14 mouse cellular contexts compared by ENCODE assay signal in genomic region chr1:53791343-53791742, GRCm38 (mm10). TPM values are rescaled to one million over a fixed set of nuclear protein-coding genes. Genes with fewer than 3 reads are reported as not detected.
A peak's percentile ranks its signal among the peaks of the same experiment; 100 is the strongest.
DNase-seq lines count a peak whose midpoint lies in the region; ATAC-seq lines count a peak whose summit lies in the region.
"Had no signal": no experiment of that assay in that cellular context is flagged by ENCODE, and none has a peak within 500 bp of the region (broad histone marks: within the 10 kb centered on the region; RNA-seq: fewer than 3 reads in every experiment).

No protein-coding gene starts in this region.

- 58% methylated on average over 2 of the region's 2 CpGs for WGBS in heart, embryonic 16.5 days
- 91% methylated on average over 2 of the region's 2 CpGs for WGBS in hindbrain, embryonic 16.5 days

- H3K9ac ChIP-seq in heart, embryonic 16.5 days (ENCODE audit: low read length): no peak overlapping the region
- H3K9ac ChIP-seq in hindbrain, embryonic 16.5 days (ENCODE audit: low read depth, low read length): no peak overlapping the region
- H3K9ac ChIP-seq: forebrain, embryonic 13.5 days; hindbrain, embryonic 15.5 days; neural tube, embryonic 13.5 days had no signal

- no peak overlapping the region for H3K4me2 ChIP-seq in heart, embryonic 16.5 days (ENCODE audit: low read depth, low read length)
- H3K4me2 ChIP-seq in hindbrain, embryonic 16.5 days (ENCODE audit: low read length): no peak overlapping the region
- H3K4me2 ChIP-seq: forebrain, embryonic 13.5 days; hindbrain, embryonic 15.5 days; neural tube, embryonic 13.5 days had no signal

- H3K27ac ChIP-seq in heart, embryonic 16.5 days (ENCODE audit: low read length): no peak overlapping the region
- H3K27ac ChIP-seq in hindbrain, embryonic 16.5 days (ENCODE audit: low read depth, low read length): no peak overlapping the region
- H3K27ac ChIP-seq: forebrain, embryonic 13.5 days; hindbrain, embryonic 15.5 days; neural tube, embryonic 13.5 days had no signal

- no peaks in the 10 kb centered on the region for H3K27me3 ChIP-seq in heart, embryonic 16.5 days (ENCODE audit: control insufficient read depth, insufficient read depth, low read length)
- no peaks in the 10 kb centered on the region for H3K27me3 ChIP-seq in hindbrain, embryonic 16.5 days (replicated peaks; ENCODE audit: control insufficient read depth, insufficient read depth, low read length)
- H3K27me3 ChIP-seq: forebrain, embryonic 13.5 days; hindbrain, embryonic 15.5 days; neural tube, embryonic 13.5 days had no signal

- intact Hi-C loops in heart, postnatal 10 days (cut with DNase I): no loop called here

- H3K4me1 ChIP-seq in heart, embryonic 16.5 days (ENCODE audit: control insufficient read depth, insufficient read depth, low read length): no peaks in the 10 kb centered on the region
- H3K4me1 ChIP-seq in hindbrain, embryonic 16.5 days (ENCODE audit: control insufficient read depth, insufficient read depth, low read depth, low read length): no peaks in the 10 kb centered on the region
- H3K4me1 ChIP-seq: forebrain, embryonic 13.5 days; hindbrain, embryonic 15.5 days; neural tube, embryonic 13.5 days had no signal

- H3K9me3 ChIP-seq in heart, embryonic 16.5 days (replicated peaks; ENCODE audit: control insufficient read depth, low read length): no peaks in the 10 kb centered on the region
- H3K9me3 ChIP-seq in hindbrain, embryonic 16.5 days (ENCODE audit: control insufficient read depth, low read length): no peaks in the 10 kb centered on the region
- H3K9me3 ChIP-seq: forebrain, embryonic 13.5 days; hindbrain, embryonic 15.5 days; neural tube, embryonic 13.5 days had no signal

- no peaks in the 10 kb centered on the region for H3K36me3 ChIP-seq in heart, embryonic 16.5 days (ENCODE audit: control insufficient read depth, insufficient read depth)
- H3K36me3 ChIP-seq in hindbrain, embryonic 16.5 days (ENCODE audit: control insufficient read depth, insufficient read depth, low read length): no peaks in the 10 kb centered on the region
- H3K36me3 ChIP-seq: hindbrain, embryonic 15.5 days; neural tube, embryonic 13.5 days had no signal

- ATAC-seq in heart, embryonic 16.5 days (replicated peaks; ENCODE audit: extremely low read depth, insufficient read depth, low FRiP score): peak; percentile 72; the same call in 1 of the 2 replicates
- peak; percentile 95 for ATAC-seq in inflammation-experienced regulatory T-cells, adult 6 months
- peak; percentile 97 for ATAC-seq in neutrophil, adult 5-6 weeks (ENCODE audit: extremely low read depth, insufficient number of reproducible peaks, low FRiP score, poor library complexity, severe bottlenecking)
- no peak for ATAC-seq in hindbrain, embryonic 16.5 days
- no peak for ATAC-seq in megakaryocyte-erythroid progenitor cell, adult 5-6 weeks (replicated peaks; ENCODE audit: low FRiP score, low TSS enrichment, poor library complexity, severe bottlenecking)
- ATAC-seq: forebrain, embryonic 13.5 days had no signal

- H3K4me3 ChIP-seq in heart, embryonic 16.5 days (ENCODE audit: low read length): no peak overlapping the region
- H3K4me3 ChIP-seq in hindbrain, embryonic 16.5 days (ENCODE audit: low read length): no peak overlapping the region
- H3K4me3 ChIP-seq: forebrain, embryonic 13.5 days; hindbrain, embryonic 15.5 days; neural tube, embryonic 13.5 days had no signal

- no peak for DNase-seq in heart, postnatal 10 days
- DNase-seq in thymus, postnatal 14 days: peak; percentile 87
- DNase-seq in adrenal gland, postnatal 4 days (ENCODE audit: low spot score in 2 of 2): no peak
- DNase-seq: kidney, postnatal 36 days; left cerebral cortex, postnatal 4 days; right cerebral cortex, postnatal 14 days had no signal

RNA-seq across cellular contexts. Expression of gene Stk17b, which starts 6.3 kb away (rescaled TPM):
- 16.3 and 20.2 TPM in 2 replicates for polyA plus RNA-seq in heart, embryonic 16.5 days (2015; fragmentation: Nextera tagmentation; extraction: Ambion mirVana)
- 10 to 100 TPM; 14.7 to 17.4 TPM for total RNA-seq in heart, postnatal 10 days (2021)
- polyA plus RNA-seq in inflammation-experienced regulatory T-cells, adult 6 months (2017; shearing (Covaris generic)): 100 to 1,000 TPM; 464 to 513 (median 490) TPM
- total RNA-seq in neutrophil, adult 5-6 weeks (2017): 1,289 and 1,302 TPM in 2 replicates
- total RNA-seq in adrenal gland, postnatal 4 days (2021): 10 to 100 TPM; 13.7 to 13.8 TPM
- polyA plus RNA-seq in hindbrain, embryonic 16.5 days (2015; fragmentation: Nextera tagmentation; extraction: Ambion mirVana): 4.9 and 6.2 TPM in 2 replicates
- total RNA-seq in megakaryocyte-erythroid progenitor cell, adult 5-6 weeks (2014; fragmentation: Nextera tagmentation): 20.4 and 22.5 TPM in 2 replicates
- total RNA-seq in megakaryocyte-erythroid progenitor cell, adult 5-6 weeks (2017): 40.3 and 57.6 TPM in 2 replicates

Comparison
In these comparisons a context has a peak if more than half of its experiments do, and no peak if none do; other contexts are left out.
1. ATAC-seq: peak in heart, embryonic 16.5 days (single experiment), inflammation-experienced regulatory T-cells, adult 6 months (single experiment) and neutrophil, adult 5-6 weeks (single experiment); none in hindbrain, embryonic 16.5 days (single experiment) and megakaryocyte-erythroid progenitor cell, adult 5-6 weeks (single experiment).
2. RNA of gene Stk17b, which starts 6.3 kb away (total RNA-seq): 1,289 to 1,302 TPM in neutrophil, adult 5-6 weeks; 20.4 to 57.6 TPM in megakaryocyte-erythroid progenitor cell, adult 5-6 weeks, 14.7 to 17.4 TPM in heart, postnatal 10 days and 13.7 to 13.8 TPM in adrenal gland, postnatal 4 days; every median in the first group is over 10 times any median in the second.